Mouse (Mus musculus): Measurements from ENCODE around the gene Pkn1.

The Pkn1 gene

GRCm38 (mm10) chr8:83698661-83699453 lies at the start of gene Pkn1:
Gene Pkn1 (minus strand): TSS chr8:83699179.
- DNase-seq, result peak; percentile 72

- DNase-seq, result peak; percentile 37
Observed at GRCm38 (mm10) chr8:83748708-83749107, 49.7 kb upstream of the Pkn1 start.

- DNase-seq, result peak; percentile 67
Observed at GRCm38 (mm10) chr8:83747661-83748346, 48.8 kb upstream of the Pkn1 start.

GRCm38 (mm10) chr8:83744070-83744469 lies 45.1 kb upstream of the Pkn1 start:
- peak; percentile 67 for DNase-seq

GRCm38 (mm10) chr8:83742968-83743367 lies 44.0 kb upstream of the Pkn1 start:
- DNase-seq, result no peak

- DNase-seq, result no peak
Observed at GRCm38 (mm10) chr8:83741849-83742655, 43.1 kb upstream of the Pkn1 start.

GRCm38 (mm10) chr8:83740976-83741741 lies 42.2 kb upstream of the Pkn1 start, which contains the start of gene Adgre5:
Gene Adgre5 (minus strand): TSS chr8:83741326.
- peak; percentile 76 for DNase-seq

GRCm38 (mm10) chr8:83740586-83740975 lies 41.6 kb upstream of the Pkn1 start:
- no peak for DNase-seq

GRCm38 (mm10) chr8:83739711-83740468 lies 40.9 kb upstream of the Pkn1 start:
- DNase-seq, result no peak

- DNase-seq, result peak; percentile 61
Observed at GRCm38 (mm10) chr8:83738949-83739710, 40.2 kb upstream of the Pkn1 start.

- peak; percentile 59 for DNase-seq
Observed at GRCm38 (mm10) chr8:83737852-83738562, 39.0 kb upstream of the Pkn1 start.

GRCm38 (mm10) chr8:83737346-83737745 lies 38.4 kb upstream of the Pkn1 start:
- DNase-seq, result no peak

GRCm38 (mm10) chr8:83736681-83737080 lies 37.7 kb upstream of the Pkn1 start:
- DNase-seq, result no peak

GRCm38 (mm10) chr8:83732919-83733318 lies 33.9 kb upstream of the Pkn1 start:
- DNase-seq, result no peak

GRCm38 (mm10) chr8:83731906-83732305 lies 32.9 kb upstream of the Pkn1 start:
- DNase-seq, result no peak

- peak; percentile 40 for DNase-seq
Observed at GRCm38 (mm10) chr8:83729009-83729807, 30.2 kb upstream of the Pkn1 start.

GRCm38 (mm10) chr8:83725521-83726102 lies 26.6 kb upstream of the Pkn1 start:
- no peak for DNase-seq

- peak; percentile 82 for DNase-seq
Observed at GRCm38 (mm10) chr8:83724697-83725482, 25.9 kb upstream of the Pkn1 start.

Measured in kidney, adult 9 months (tissue).